Mouse (Mus musculus) liver, embryonic 14.5 days (tissue): ENCODE measurements around the gene Cdc42ep2. TPM values are rescaled to one million over a fixed set of nuclear protein-coding genes. Genes with fewer than 3 reads are reported as not detected.

Experiments
- ATAC-seq: fragments of 200-750 bp; cut with Nextera tagmentation; 2 replicates; pipeline ENCODE4 v1.8.0; 2017; ENCODE audit warnings: moderate number of reproducible peaks, mild to moderate bottlenecking, moderate library complexity; ENCODE audit not compliant: insufficient read depth
- DNase-seq, 3 experiments: peaks; one replicate each; pipeline ENCODE4 v3.0.0-alpha.2; 2012 to 2013; ENCODE audit warnings: low read depth in 3 of 3, low spot score in 3 of 3
- H3K27ac ChIP-seq: fragments of 300-500 bp; sonication (generic); 2 replicates; pipeline ENCODE4 v1.5.1; 2014; ENCODE audit warnings: moderate library complexity, mild to moderate bottlenecking, control low read depth, inconsistent platforms
- H3K27me3 ChIP-seq: fragments of 300-500 bp; sonication (generic); 2 replicates; pipeline ENCODE4 v1.6.1; 2014; ENCODE audit warnings: mild to moderate bottlenecking, low read length, moderate library complexity; ENCODE audit not compliant: control insufficient read depth, insufficient read depth
- H3K36me3 ChIP-seq: fragments of 300-500 bp; sonication (generic); replicated peaks from 2 replicates; pipeline ENCODE4 v1.6.1; 2014; ENCODE audit warnings: low read depth; ENCODE audit not compliant: control insufficient read depth, insufficient read depth
- H3K4me1 ChIP-seq, 2 experiments: fragments of 200-500 bp in 1 of 2; fragments of 300-500 bp in 1 of 2; sonication (generic) in 1 of 2; replicated peaks; 2 replicates each; pipeline ENCODE4 v1.6.1; 2012 to 2014; ENCODE audit warnings: antibody characterized with exemption in 1 of 2, inconsistent platforms in 1 of 2, low read length in 1 of 2; ENCODE audit not compliant: control insufficient read depth in 2 of 2, insufficient read depth in 2 of 2
- H3K4me2 ChIP-seq: fragments of 300-500 bp; sonication (generic); 2 replicates; pipeline ENCODE4 v1.6.1; 2014; ENCODE audit warnings: low read depth, mild to moderate bottlenecking, control low read depth, moderate library complexity
- H3K4me3 ChIP-seq, 2 experiments: fragments of 200-500 bp in 1 of 2; fragments of 300-500 bp in 1 of 2; sonication (generic) in 1 of 2; 2 replicates each; pipeline ENCODE4 v1.5.1; 2012 to 2014; ENCODE audit warnings: low read depth in 2 of 2, low read length in 2 of 2, mild to moderate bottlenecking in 2 of 2, control low read depth in 1 of 2, inconsistent platforms in 1 of 2, moderate library complexity in 1 of 2; ENCODE audit not compliant: insufficient read depth in 1 of 2
- H3K9ac ChIP-seq: fragments of 300-500 bp; sonication (generic); replicated peaks from 2 replicates; pipeline ENCODE4 v1.6.1; 2014; ENCODE audit warnings: mild to moderate bottlenecking, control low read depth, moderate library complexity
- H3K9me3 ChIP-seq: fragments of 300-500 bp; sonication (generic); 2 replicates; pipeline ENCODE4 v1.6.1; 2016; ENCODE audit warnings: low read length, mixed read lengths; ENCODE audit not compliant: control insufficient read depth
- CTCF ChIP-seq: IDR thresholded peaks from 2 replicates; pipeline ENCODE4 v1.5.1; 2016; ENCODE audit warnings: antibody characterized with exemption, low read depth, control low read depth
- EP300 ChIP-seq: IDR thresholded peaks from 2 replicates; pipeline ENCODE4 v1.6.1; 2016; ENCODE audit warnings: antibody characterized with exemption, low read depth
- WGBS: fragments of 180-500 bp; shearing (Covaris S2); extraction: QIAGEN DNeasy Blood & Tissue Kit; methylation state at CpG from one replicate; pipeline ENCODE4 v1.1.7; 2014; ENCODE audit not compliant: insufficient replicate concordance; 5-methylcytosine and 5-hydroxymethylcytosine counted together
- polyA plus RNA-seq, 2 experiments: library from polyadenylated mRNA; depleted of rRNA in 1 of 2; stranded (reverse) in 1 of 2; unstranded in 1 of 2; fragments of >200 nt; fragmentation: Nextera tagmentation in 1 of 2; extraction: Ambion mirVana in 1 of 2; gene quantifications; 2 replicates each; pipeline versions ENCODE4 v1.2.1 to v1.2.3; 2012 to 2014

The Cdc42ep2 gene
- polyA plus RNA-seq, 2 experiments, result 2.1 to 2.2 TPM

- Histone ChIP-seq H3K27ac (no peak overlapping the region), H3K36me3 (no peaks in the 10 kb centered on the region), H3K9ac (peak overlapping the region; percentile 5; the same call in 1 of the 2 replicates), H3K4me1 (peaks cover 11 to 28% of the 10 kb centered on the region in 2 experiments), H3K27me3 (no peaks in the 10 kb centered on the region), H3K9me3 (no peaks in the 10 kb centered on the region), H3K4me3 (peak overlapping the region; percentile 35 to 38), H3K4me2 (peak overlapping the region; percentile 32)
- WGBS, result 47% methylated on average over 7 of the region's 7 CpGs
- DNase-seq, result no peak
- TF ChIP-seq EP300 (no peak), CTCF (no peak)
- ATAC-seq, result no peak
Observed at GRCm38 (mm10) chr19:5878362-5878722, 46.3 kb downstream of the Cdc42ep2 start.

- Histone ChIP-seq H3K4me2 (peak within 1 kb of the TSS; percentile 32), H3K27me3 (no peaks in the 10 kb centered on the region), H3K9me3 (no peaks in the 10 kb centered on the region), H3K4me1 (peaks cover 13 to 28% of the 10 kb centered on the region in 2 experiments), H3K27ac (peak within 1 kb of the TSS; percentile 48), H3K9ac (peak within 1 kb of the TSS; percentile 5), H3K4me3 (peak within 1 kb of the TSS; percentile 35 to 38), H3K36me3 (no peaks in the 10 kb centered on the region)
- TF ChIP-seq CTCF (peak; percentile 89), EP300 (no peak)
- DNase-seq (peak in 1 of 3 experiments; percentile 31), ATAC-seq (peak; percentile 34; the same call in 1 of the 2 replicates)
- WGBS, result 27% methylated on average over 15 of the region's 15 CpGs
Observed at GRCm38 (mm10) chr19:5877618-5878361, 46.8 kb downstream of the Cdc42ep2 start, which contains the start of gene Slc25a45. Slc25a45 (plus strand) TSS chr19:5877808.

GRCm38 (mm10) chr19:5874969-5875480 lies 49.6 kb downstream of the Cdc42ep2 start, which contains the start of gene Frmd8:
Frmd8 (minus strand) TSS chr19:5875274.
- TF ChIP-seq CTCF (no peak), EP300 (no peak)

GRCm38 (mm10) chr19:5874391-5874968 lies 50.1 kb downstream of the Cdc42ep2 start:
- WGBS, result 7% methylated on average over 13 of the region's 13 CpGs
- Histone ChIP-seq H3K4me1 (peaks cover 10 to 31% of the 10 kb centered on the region in 2 experiments), H3K27ac (peak overlapping the region; percentile 21), H3K4me2 (peak overlapping the region; percentile 88), H3K4me3 (peak overlapping the region; percentile 69 to 89), H3K36me3 (no peaks in the 10 kb centered on the region), H3K9ac (peak overlapping the region; percentile 70), H3K27me3 (no peaks in the 10 kb centered on the region), H3K9me3 (no peaks in the 10 kb centered on the region)
- DNase-seq, result no peak
- TF ChIP-seq EP300 (no peak), CTCF (no peak)
- ATAC-seq, result no peak

More at GRCm38 (mm10) chr19:5874969-5875480, 49.6 kb downstream of the Cdc42ep2 start, which contains the start of gene Frmd8:
- WGBS, result under 1% methylated on average over 37 of the region's 37 CpGs
- no peaks in the 10 kb centered on the region for H3K9me3 ChIP-seq
- peak within 1 kb of the TSS; percentile 88 for H3K4me2 ChIP-seq
- H3K27me3 ChIP-seq, result no peaks in the 10 kb centered on the region
- DNase-seq (peak; percentile 83 to 84 (median 83)), ATAC-seq (peak; percentile 80)
- peaks cover 10 to 31% of the 10 kb centered on the region in 2 experiments for H3K4me1 ChIP-seq
- peak within 1 kb of the TSS; percentile 24 for H3K27ac ChIP-seq
- H3K9ac ChIP-seq, result peak within 1 kb of the TSS; percentile 70
- H3K4me3 ChIP-seq, result peak within 1 kb of the TSS; percentile 69 to 89
- H3K36me3 ChIP-seq, result no peaks in the 10 kb centered on the region
